Mouse (Mus musculus) ES-E14 (cell line): ENCODE measurements around the gene Sipa1. TPM values are rescaled to one million over a fixed set of nuclear protein-coding genes. Genes with fewer than 3 reads are reported as not detected.

ENCODE experiments used
- DNase-seq: peaks from one replicate; pipeline ENCODE4 v3.0.0-alpha.2; 2013; ENCODE audit warnings: low read depth, low spot score
- H3K27ac ChIP-seq: 2 replicates; pipeline ENCODE4 v1.5.1; 2012; ENCODE audit warnings: low read depth, mild to moderate bottlenecking, low read length, moderate library complexity, mixed read lengths; ENCODE audit not compliant: poor library complexity, insufficient read depth, severe bottlenecking
- H3K36me3 ChIP-seq: 2 replicates; pipeline ENCODE4 v1.6.1; 2012; ENCODE audit warnings: mild to moderate bottlenecking, low read length, moderate library complexity, mixed read lengths; ENCODE audit not compliant: control insufficient read depth, poor library complexity, insufficient read depth, severe bottlenecking
- H3K4me1 ChIP-seq, 2 experiments: fragments of 150-350 bp in 1 of 2; sonication (generic) in 1 of 2; 2 replicates each; pipeline ENCODE4 v1.6.1; 2012; ENCODE audit warnings: low read length in 2 of 2, mild to moderate bottlenecking in 1 of 2, mixed read lengths in 1 of 2; ENCODE audit not compliant: control insufficient read depth in 2 of 2, insufficient read depth in 2 of 2, poor library complexity in 1 of 2
- H3K4me3 ChIP-seq, 2 experiments: fragments of 150-350 bp in 1 of 2; sonication (generic) in 1 of 2; 2 replicates each; pipeline ENCODE4 v1.5.1; 2012; ENCODE audit warnings: low read length in 2 of 2, low read depth in 1 of 2, mild to moderate bottlenecking in 1 of 2, mixed read lengths in 1 of 2; ENCODE audit not compliant: insufficient read depth in 1 of 2, poor library complexity in 1 of 2, severe bottlenecking in 1 of 2
- H3K9ac ChIP-seq: 2 replicates; pipeline ENCODE4 v1.6.1; 2012; ENCODE audit warnings: low read depth, mild to moderate bottlenecking, low read length, mixed read lengths; ENCODE audit not compliant: poor library complexity, insufficient read depth, severe bottlenecking
- H3K9me3 ChIP-seq: fragments of 150-350 bp; sonication (generic); 2 replicates; pipeline ENCODE4 v1.6.1; 2012; ENCODE audit warnings: low read depth, mild to moderate bottlenecking, low read length; ENCODE audit not compliant: control insufficient read depth, insufficient read depth
- CHD2 ChIP-seq: IDR thresholded peaks from 2 replicates; pipeline ENCODE4 v1.6.1; 2014; ENCODE audit warnings: mild to moderate bottlenecking, low read depth, low read length, inconsistent platforms
- HCFC1 ChIP-seq: IDR thresholded peaks from 2 replicates; pipeline ENCODE4 v1.6.1; 2012; ENCODE audit warnings: low read length, inconsistent platforms, borderline replicate concordance; ENCODE audit not compliant: insufficient read depth
- MAFK ChIP-seq: IDR thresholded peaks from 2 replicates; pipeline ENCODE4 v1.6.1; 2014; ENCODE audit warnings: mild to moderate bottlenecking, low read depth, low read length, inconsistent platforms; ENCODE audit not compliant: insufficient read depth
- ZC3H11A ChIP-seq: IDR thresholded peaks from 2 replicates; pipeline ENCODE4 v1.6.1; 2012; ENCODE audit warnings: low read depth, mild to moderate bottlenecking, inconsistent platforms, low read length, borderline replicate concordance
- ZNF384 ChIP-seq: IDR thresholded peaks from 2 replicates; pipeline ENCODE4 v1.6.1; 2012; ENCODE audit warnings: low read depth, low read length, inconsistent platforms
- in situ Hi-C, 2 experiments: fragments of 600-800 bp; cut with MboI; formaldehyde crosslinking; loops; one replicate each; pipeline ENCODE4 v1.15.1; 2025; ENCODE audit warnings: low sequenced_read_pairs in 2 of 2, inconsistent platforms in 1 of 2; ENCODE audit not compliant: unreplicated experiment in 2 of 2
- total RNA-seq: library from RNA; depleted of rRNA; stranded (reverse); fragments of 300-350 nt; gene quantifications from 2 replicates; pipeline ENCODE4 v1.2.3, GENCODE M21; 2012

Gene Sipa1
- total RNA-seq, 1 experiment, result 10.5 TPM

DNA sequence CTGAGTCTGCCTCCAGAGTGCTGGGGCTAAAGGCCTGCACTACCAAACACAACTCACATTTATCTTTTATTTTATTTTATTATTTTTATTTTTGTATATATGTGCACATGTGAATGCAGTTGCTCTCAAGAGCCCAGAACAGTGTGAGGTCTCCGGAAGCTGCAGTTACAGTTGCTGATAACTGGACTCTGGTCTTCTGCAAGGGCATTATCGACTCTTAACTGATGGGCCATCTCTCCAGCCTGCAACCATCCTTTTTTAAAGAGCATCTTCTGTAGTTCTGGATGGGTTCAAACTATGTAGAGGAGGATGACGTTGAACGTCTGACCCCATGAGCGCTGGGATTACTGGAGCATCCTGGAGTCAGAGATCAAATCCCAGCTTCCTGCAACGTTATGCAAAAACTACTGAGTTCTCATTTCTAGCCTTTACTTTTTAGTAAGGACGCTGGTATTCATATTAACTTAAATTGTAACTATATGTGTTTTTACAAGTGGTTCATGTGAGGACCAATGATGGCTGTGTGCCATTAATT, 27.4 kb downstream of the Sipa1 start:
- in situ Hi-C loops, result no loop called here
- Histone ChIP-seq H3K36me3 (peaks cover 6% of the 10 kb centered on the region), H3K4me1 (peaks cover 0 to 7% of the 10 kb centered on the region in 2 experiments; a peak in 1 of 4 replicates), H3K9ac (no peak overlapping the region), H3K9me3 (no peaks in the 10 kb centered on the region), H3K4me3 (peak overlapping the region in 1 of 2 experiments; percentile 75; a peak in 2 of 4 replicates), H3K27ac (no peak overlapping the region; the same call in 1 of the 2 replicates)
- DNase-seq, result no peak
- no peak for TF ChIP-seq MAFK
- TF ChIP-seq ZC3H11A, result no peak

DNA sequence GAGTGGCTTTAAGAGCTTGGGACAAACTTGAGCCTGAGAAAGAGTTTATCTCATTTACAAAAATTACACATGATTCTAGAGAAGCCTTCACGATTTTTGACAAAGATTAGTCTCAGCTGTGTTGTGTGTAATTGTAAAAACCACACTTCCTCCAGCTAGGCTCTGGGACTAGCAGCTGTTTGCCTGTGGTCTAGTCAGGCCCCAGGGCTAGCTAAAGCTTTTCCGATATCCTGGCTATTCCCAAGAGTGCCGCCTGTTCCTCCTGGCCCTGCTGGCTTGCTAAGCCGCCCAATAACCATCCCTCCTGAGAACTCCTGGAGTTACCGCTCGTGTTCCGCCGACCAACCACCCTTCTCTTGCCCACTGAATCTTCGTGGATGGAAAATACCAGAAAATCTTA, 31.4 kb downstream of the Sipa1 start:
- Histone ChIP-seq H3K27ac (no peak overlapping the region), H3K4me3 (no peak overlapping the region), H3K9ac (no peak overlapping the region; the same call in 1 of the 2 replicates), H3K9me3 (no peaks in the 10 kb centered on the region), H3K36me3 (no peaks in the 10 kb centered on the region), H3K4me1 (peaks cover 0 to 2% of the 10 kb centered on the region in 2 experiments; a peak in 1 of 4 replicates)
- DNase-seq, result no peak
- no peak for TF ChIP-seq CHD2
- no peak for TF ChIP-seq MAFK
- TF ChIP-seq ZNF384, result no peak
- no peak for TF ChIP-seq ZC3H11A
- no peak for TF ChIP-seq HCFC1
- in situ Hi-C loops, result no loop called here

DNA sequence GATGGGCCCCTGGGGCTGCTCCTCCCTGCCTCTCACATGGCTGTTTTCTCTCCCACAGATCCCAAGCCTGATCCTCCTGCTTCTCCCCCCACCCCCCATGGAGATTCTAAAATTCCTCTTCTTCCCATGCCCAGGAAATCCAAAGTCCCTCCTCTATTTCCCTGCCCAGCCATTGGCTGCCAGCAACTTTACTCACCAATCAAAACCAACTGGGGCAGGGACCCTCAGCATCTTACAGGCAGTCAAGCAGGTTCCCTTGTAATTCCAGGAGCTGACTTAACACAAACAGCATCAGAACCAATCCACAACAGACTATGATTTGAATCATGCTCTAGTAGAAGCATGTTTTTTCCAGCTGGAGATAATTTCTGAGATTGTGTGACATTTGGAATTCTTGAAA, 33.6 kb downstream of the Sipa1 start:
- H3K4me3 ChIP-seq, result no peak overlapping the region
- H3K9ac ChIP-seq, result no peak overlapping the region
- H3K36me3 ChIP-seq, result no peaks in the 10 kb centered on the region
- H3K9me3 ChIP-seq, result no peaks in the 10 kb centered on the region
- TF ChIP-seq CHD2 (peak; percentile 52; the same call in 1 of the 2 replicates), ZC3H11A (no peak)
- peaks cover 0 to 2% of the 10 kb centered on the region in 2 experiments; a peak in 1 of 4 replicates for H3K4me1 ChIP-seq
- in situ Hi-C loops, result no loop called here
- no peak for DNase-seq
- no peak overlapping the region for H3K27ac ChIP-seq

DNA sequence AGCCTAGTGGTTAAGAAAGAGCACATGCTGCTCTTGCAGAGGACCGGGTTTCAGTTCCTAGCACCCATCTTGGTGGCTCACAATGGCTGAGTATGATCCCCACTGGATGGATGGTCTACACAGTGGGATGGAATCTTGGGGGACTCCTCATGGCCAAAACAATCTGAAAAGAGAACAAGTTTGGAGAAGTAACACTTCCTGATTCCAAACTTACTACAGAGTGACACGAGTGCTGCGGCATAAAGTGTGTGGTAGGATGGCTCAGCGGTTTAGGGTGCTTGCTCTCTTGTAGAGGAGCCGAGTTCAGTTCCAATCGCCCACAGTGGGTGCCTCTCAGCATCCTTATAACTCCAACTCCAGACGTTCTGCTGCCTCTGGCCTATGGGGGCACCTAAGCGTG, 38.2 kb downstream of the Sipa1 start:
- no peak for DNase-seq
- Histone ChIP-seq H3K9ac (no peak overlapping the region), H3K4me1 (peaks cover 0 to 5% of the 10 kb centered on the region in 2 experiments; a peak in 1 of 4 replicates), H3K27ac (no peak overlapping the region), H3K36me3 (no peaks in the 10 kb centered on the region), H3K9me3 (no peaks in the 10 kb centered on the region), H3K4me3 (no peak overlapping the region)
- in situ Hi-C loops, result no loop called here
- TF ChIP-seq MAFK (no peak), CHD2 (no peak), HCFC1 (no peak), ZC3H11A (no peak), ZNF384 (no peak)

DNA sequence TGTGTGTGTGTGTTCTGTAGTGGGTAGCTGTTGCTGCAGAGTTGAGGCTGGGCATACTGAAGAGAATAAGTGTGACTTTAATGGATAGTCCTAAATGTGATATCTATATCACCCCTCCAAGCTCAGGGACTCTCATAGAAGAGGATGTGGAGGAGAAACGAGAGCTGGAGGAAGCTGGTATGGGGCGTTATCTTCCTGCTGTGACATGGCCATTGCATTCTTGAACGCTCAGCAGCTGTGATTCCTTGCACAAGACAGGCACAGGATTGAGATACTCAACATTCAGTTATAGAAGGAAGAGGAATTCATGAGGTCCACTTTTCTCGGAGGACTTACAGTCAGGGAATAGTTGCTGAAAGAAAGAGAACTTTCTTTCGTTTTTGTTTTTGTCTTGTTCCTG, 41.6 kb downstream of the Sipa1 start:
- TF ChIP-seq ZNF384, result no peak
- no peak for TF ChIP-seq CHD2
- TF ChIP-seq ZC3H11A, result no peak
- TF ChIP-seq HCFC1, result no peak
- TF ChIP-seq MAFK, result no peak
- peaks cover 0 to 5% of the 10 kb centered on the region in 2 experiments; a peak in 1 of 4 replicates for H3K4me1 ChIP-seq
- no peak for DNase-seq
- H3K36me3 ChIP-seq, result no peaks in the 10 kb centered on the region
- H3K9ac ChIP-seq, result no peak overlapping the region
- H3K4me3 ChIP-seq, result no peak overlapping the region
- no peak overlapping the region for H3K27ac ChIP-seq
- H3K9me3 ChIP-seq, result no peaks in the 10 kb centered on the region
- in situ Hi-C loops, result no loop called here
